Mouse (Mus musculus): Measurements from ENCODE around the gene Cbx4. TPM values are rescaled to one million over a fixed set of nuclear protein-coding genes. Genes with fewer than 3 reads are reported as not detected.
"Not testable (repeated sequence)": the region's sequence is repeated elsewhere in the genome, so short reads cannot be mapped to it uniquely, and the experiment has no call there.

Gene Cbx4
- polyA plus RNA-seq, 1 experiment from 2014 or later = 13.3 TPM

DNA sequence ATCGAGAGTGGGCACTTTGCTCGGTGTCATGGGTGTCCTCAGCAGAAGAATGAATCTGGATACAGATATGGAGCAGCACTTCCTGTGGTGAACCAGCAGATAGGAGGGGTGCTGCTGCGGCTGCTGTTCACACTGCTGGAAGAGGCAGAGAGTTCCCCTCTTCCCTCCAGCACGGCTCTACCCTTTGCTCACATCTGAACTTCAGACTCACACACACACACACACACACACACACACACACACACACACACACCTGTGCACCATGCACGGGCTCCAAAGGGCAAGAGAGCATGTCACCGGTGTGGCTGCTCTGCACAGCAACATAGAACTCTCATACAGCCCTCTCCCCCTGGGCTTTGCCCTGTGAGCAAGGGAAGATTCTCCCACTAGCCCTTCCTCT is 20.3 kb upstream of the Cbx4 start:
- Histone ChIP-seq H3K9ac (no peak overlapping the region), H3K4me1 (peaks cover 23% of the 10 kb centered on the region), H3K36me3 (no peaks in the 10 kb centered on the region), H3K27me3 (no peaks in the 10 kb centered on the region), H3K27ac (no peak overlapping the region), H3K4me2 (no peak overlapping the region), H3K9me3 (no peaks in the 10 kb centered on the region), H3K4me3 (no peak overlapping the region)
- peak; percentile 24; the same call in 1 of the 2 replicates for ATAC-seq (ENCODE audit: borderline replicate concordance, extremely low read depth, low FRiP score, low TSS enrichment)
- 21% methylated on average over 6 of the region's 6 CpGs for WGBS

GRCm38 (mm10) chr11:119105748-119106147 is 19.7 kb upstream of the Cbx4 start:
- ATAC-seq (ENCODE audit: borderline replicate concordance, extremely low read depth, low FRiP score, low TSS enrichment) = no peak; the same call in 1 of the 2 replicates

DNA sequence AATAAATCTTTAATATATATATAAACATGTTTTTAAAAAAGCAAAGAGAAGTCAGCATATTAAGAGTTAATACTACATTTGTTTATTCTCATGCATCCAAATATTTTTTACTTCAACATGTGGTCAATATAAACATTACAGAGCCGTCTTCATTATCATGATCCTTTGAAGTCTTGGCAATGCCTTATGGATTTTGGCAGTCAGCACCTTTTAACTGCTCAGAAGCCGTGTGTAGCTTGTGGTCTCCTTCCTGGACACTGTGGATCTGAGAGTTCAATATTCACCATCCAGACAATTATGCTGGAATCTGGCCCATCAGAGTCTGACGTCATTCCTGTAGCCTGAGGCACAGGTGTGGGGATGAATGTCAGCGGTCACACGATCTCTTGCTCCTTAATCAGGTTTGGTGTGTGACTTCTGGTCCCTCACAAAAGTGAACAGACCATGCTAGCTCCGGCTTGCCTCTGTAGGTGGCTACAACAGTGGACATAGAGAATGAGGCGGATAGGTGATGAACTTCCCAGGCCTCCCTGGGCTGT is 19.1 kb upstream of the Cbx4 start:
- 35% methylated on average over 7 of the region's 7 CpGs for WGBS
- H3K9ac ChIP-seq = no peak overlapping the region
- peak; percentile 20; the same call in 1 of the 2 replicates for ATAC-seq (ENCODE audit: borderline replicate concordance, extremely low read depth, low FRiP score, low TSS enrichment)
- H3K36me3 ChIP-seq = no peaks in the 10 kb centered on the region
- H3K27me3 ChIP-seq = no peaks in the 10 kb centered on the region
- no peak overlapping the region for H3K27ac ChIP-seq
- peak overlapping the region; percentile 7; the same call in 1 of the 2 replicates for H3K4me2 ChIP-seq
- H3K4me1 ChIP-seq = peaks cover 23% of the 10 kb centered on the region
- no peaks in the 10 kb centered on the region for H3K9me3 ChIP-seq
- H3K4me3 ChIP-seq = no peak overlapping the region

More at GRCm38 (mm10) chr11:119105748-119106147, 19.7 kb upstream of the Cbx4 start:
- H3K27ac ChIP-seq = no peak overlapping the region
- H3K4me2 ChIP-seq = peak overlapping the region; percentile 7
- no peaks in the 10 kb centered on the region for H3K36me3 ChIP-seq
- H3K4me3 ChIP-seq = no peak overlapping the region
- no peaks in the 10 kb centered on the region for H3K9me3 ChIP-seq
- no peaks in the 10 kb centered on the region for H3K27me3 ChIP-seq
- H3K4me1 ChIP-seq = peaks cover 23% of the 10 kb centered on the region
- WGBS = 12% methylated on average over 8 of the region's 8 CpGs
- H3K9ac ChIP-seq = no peak overlapping the region

DNA sequence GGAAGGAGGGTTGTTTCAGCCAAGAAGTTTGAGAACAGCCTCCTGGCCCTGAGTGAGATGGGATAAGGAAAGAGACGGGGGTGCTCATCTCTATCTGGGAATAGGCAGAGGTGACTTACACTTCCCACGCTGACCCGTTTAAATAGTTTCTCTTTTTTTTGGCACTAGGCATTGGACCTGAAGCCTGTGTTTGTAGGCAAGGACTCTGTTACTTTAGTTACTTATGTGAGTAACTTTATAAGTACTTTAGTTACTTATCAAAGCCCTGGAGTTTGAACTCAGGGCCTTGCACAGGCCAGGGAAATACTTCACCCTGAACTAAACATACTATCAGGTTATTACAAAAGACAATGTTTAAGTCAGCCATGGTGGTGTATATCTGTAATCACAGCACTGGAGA is 18.0 kb upstream of the Cbx4 start:
- 69% methylated on average over 3 of the region's 3 CpGs for WGBS
- no peak for ATAC-seq (ENCODE audit: borderline replicate concordance, extremely low read depth, low FRiP score, low TSS enrichment)
- H3K4me2 ChIP-seq = no peak overlapping the region
- no peak overlapping the region for H3K4me3 ChIP-seq
- no peak overlapping the region for H3K9ac ChIP-seq
- no peaks in the 10 kb centered on the region for H3K9me3 ChIP-seq
- no peak overlapping the region for H3K27ac ChIP-seq
- H3K36me3 ChIP-seq = no peaks in the 10 kb centered on the region
- peaks cover 18% of the 10 kb centered on the region for H3K4me1 ChIP-seq
- H3K27me3 ChIP-seq = no peaks in the 10 kb centered on the region

DNA sequence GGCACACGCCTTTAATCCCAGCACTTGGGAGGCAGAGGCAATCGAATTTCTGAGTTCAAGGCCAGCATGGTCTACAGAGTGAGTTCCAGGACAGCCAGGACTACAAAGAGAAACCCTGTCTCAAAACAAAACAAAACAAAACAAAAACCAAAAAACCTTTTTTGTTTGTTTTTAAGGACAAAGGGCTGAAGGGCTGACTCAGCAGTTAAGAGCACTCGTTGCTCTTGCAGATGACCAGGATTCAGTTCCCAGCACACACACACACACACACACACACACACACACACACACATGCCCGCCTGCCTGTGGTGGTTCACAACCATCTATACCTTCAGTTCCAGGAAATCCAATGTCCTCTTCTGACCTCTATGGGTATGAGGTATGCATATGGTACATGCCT is 14.3 kb upstream of the Cbx4 start:
- not testable (repeated sequence) for ATAC-seq (ENCODE audit: borderline replicate concordance, extremely low read depth, low FRiP score, low TSS enrichment); H3K4me2 ChIP-seq; H3K4me1 ChIP-seq; H3K9me3 ChIP-seq; H3K27me3 ChIP-seq; H3K4me3 ChIP-seq; H3K27ac ChIP-seq; H3K9ac ChIP-seq; H3K36me3 ChIP-seq
- WGBS = 67% methylated on average over 4 of the region's 4 CpGs

DNA sequence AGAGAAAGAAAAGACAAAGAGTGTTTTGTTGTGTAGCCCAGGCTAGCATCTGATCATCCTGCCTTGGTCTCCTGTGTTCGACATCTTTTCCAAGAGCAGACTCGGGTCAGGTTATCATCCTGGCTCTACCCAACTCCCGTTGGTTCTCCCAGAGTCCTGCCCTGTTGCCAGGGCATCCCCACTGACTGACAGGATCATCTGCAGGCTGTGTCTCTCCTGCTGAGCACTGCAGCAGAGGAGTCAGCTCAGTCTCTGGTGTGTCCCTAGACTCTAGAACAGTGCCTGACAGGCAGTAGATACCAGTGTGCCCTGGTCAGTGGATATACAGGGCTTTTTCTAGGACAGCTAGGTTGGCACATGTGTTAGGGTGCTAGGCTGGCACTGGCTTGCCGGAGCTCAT is 12.2 kb upstream of the Cbx4 start:
- Histone ChIP-seq H3K9me3 (no peaks in the 10 kb centered on the region), H3K36me3 (no peaks in the 10 kb centered on the region), H3K4me2 (no peak overlapping the region), H3K4me3 (no peak overlapping the region), H3K4me1 (0 out of 2 replicates have a peak, but pooled peaks cover 1% of the 10 kb centered on the region), H3K27me3 (peaks cover 5% of the 10 kb centered on the region; the same call in 1 of the 2 replicates), H3K9ac (no peak overlapping the region), H3K27ac (no peak overlapping the region)
- 71% methylated on average over 4 of the region's 4 CpGs for WGBS
- ATAC-seq (ENCODE audit: borderline replicate concordance, extremely low read depth, low FRiP score, low TSS enrichment) = no peak

DNA sequence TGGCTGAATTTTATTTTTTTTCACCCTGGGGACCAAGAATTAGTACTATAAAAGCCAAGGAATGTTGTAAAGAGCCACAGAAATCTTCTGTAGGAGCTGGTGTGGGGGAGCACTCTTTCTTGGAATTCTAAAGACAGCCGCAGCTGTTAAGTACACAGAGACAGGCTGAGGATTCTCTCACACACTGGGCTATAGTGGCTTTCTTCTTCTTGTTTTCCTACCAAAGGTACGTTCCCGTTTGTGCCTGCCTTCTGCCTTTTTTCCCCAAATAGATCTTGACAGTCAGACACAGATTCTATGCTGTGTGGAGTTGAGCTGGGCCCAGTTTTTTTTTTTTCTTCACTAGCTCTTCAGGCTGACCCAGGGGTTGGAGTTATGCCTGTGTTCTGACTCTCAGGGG is 9.4 kb upstream of the Cbx4 start:
- ATAC-seq (ENCODE audit: borderline replicate concordance, extremely low read depth, low FRiP score, low TSS enrichment) = no peak
- H3K27ac ChIP-seq = no peak overlapping the region
- H3K4me1 ChIP-seq = peaks cover 14% of the 10 kb centered on the region
- H3K4me3 ChIP-seq = no peak overlapping the region
- H3K27me3 ChIP-seq = peaks cover 6% of the 10 kb centered on the region; the same call in 1 of the 2 replicates
- no peaks in the 10 kb centered on the region for H3K36me3 ChIP-seq
- H3K4me2 ChIP-seq = no peak overlapping the region
- no peaks in the 10 kb centered on the region for H3K9me3 ChIP-seq
- no peak overlapping the region for H3K9ac ChIP-seq
- WGBS = 33% methylated on average over 3 of the region's 3 CpGs

DNA sequence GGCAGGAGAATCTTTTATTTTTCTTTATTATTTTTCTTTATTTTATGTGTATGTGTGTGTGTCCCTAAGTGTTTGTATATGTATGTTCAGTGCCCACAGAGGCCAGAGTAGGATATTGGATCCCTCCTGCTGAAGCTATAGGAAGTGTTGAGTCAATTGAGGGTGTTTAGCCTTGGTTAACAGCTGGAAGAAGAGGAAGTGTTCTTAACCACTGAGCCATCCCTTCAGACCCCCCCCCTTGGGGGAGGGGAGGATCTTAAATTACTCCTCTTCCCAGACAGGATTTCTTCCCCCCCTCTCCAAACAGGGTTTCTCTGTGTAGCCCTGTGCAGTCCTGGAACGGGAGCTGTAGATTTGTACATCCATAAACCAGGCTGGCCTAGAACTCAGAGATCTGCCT is 7.3 kb upstream of the Cbx4 start:
- ATAC-seq (ENCODE audit: borderline replicate concordance, extremely low read depth, low FRiP score, low TSS enrichment) = no peak
- no peak overlapping the region for H3K9ac ChIP-seq
- H3K36me3 ChIP-seq = no peaks in the 10 kb centered on the region
- H3K27me3 ChIP-seq = peaks cover 27% of the 10 kb centered on the region
- H3K27ac ChIP-seq = no peak overlapping the region
- H3K9me3 ChIP-seq = no peaks in the 10 kb centered on the region
- no peak overlapping the region for H3K4me3 ChIP-seq
- peaks cover 34% of the 10 kb centered on the region for H3K4me1 ChIP-seq
- 74% methylated on average over 1 of the region's 1 CpGs for WGBS
- no peak overlapping the region for H3K4me2 ChIP-seq

DNA sequence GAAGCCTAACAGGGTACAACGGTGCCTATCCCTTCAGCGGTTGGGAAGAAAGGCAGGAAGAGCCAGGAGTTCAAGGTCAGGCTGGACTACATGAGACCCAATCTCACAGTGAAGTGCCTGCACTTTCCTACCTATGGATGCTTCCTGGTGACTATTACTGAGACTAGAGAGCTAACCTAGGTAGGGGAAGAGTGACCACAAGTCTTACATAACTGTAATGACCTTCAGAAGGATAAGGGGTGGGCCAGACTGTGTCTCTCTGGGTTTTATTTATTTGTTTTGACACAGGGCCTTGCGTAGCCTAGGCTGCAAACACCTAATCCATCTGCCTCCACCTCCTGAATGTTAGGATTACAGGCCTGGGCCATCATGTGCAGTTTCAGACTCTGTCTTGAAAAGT is 6.3 kb upstream of the Cbx4 start:
- WGBS = 51% methylated on average over 3 of the region's 3 CpGs
- Histone ChIP-seq H3K4me3 (no peak overlapping the region), H3K9me3 (no peaks in the 10 kb centered on the region), H3K27ac (no peak overlapping the region), H3K36me3 (no peaks in the 10 kb centered on the region), H3K4me2 (no peak overlapping the region), H3K4me1 (peaks cover 45% of the 10 kb centered on the region), H3K27me3 (peaks cover 36% of the 10 kb centered on the region), H3K9ac (no peak overlapping the region)
- no peak for ATAC-seq (ENCODE audit: borderline replicate concordance, extremely low read depth, low FRiP score, low TSS enrichment)

DNA sequence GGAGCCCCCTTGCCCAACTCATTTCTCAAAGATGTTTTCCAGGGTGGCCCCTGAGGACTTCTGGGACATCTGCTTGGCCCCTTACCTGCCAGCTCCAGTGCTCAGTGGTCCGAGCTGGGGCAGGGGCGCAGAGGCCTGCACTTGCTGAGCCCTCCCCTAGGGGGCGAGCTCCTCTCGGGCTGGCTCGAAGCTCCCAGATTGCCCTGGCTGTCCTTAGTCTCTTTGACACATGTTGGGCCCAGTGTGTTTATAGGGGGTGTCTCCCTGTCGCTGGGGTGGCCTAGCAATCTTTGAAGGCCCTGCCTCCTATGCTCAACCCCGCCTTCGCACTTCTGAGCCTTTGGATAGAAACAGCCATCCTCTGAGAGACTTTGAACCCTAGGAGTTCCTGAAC is 5.6 kb upstream of the Cbx4 start:
- H3K27me3 ChIP-seq = peaks cover 38% of the 10 kb centered on the region
- H3K36me3 ChIP-seq = no peaks in the 10 kb centered on the region
- ATAC-seq (ENCODE audit: borderline replicate concordance, extremely low read depth, low FRiP score, low TSS enrichment) = peak; percentile 11; the same call in 1 of the 2 replicates
- 11% methylated on average over 8 of the region's 8 CpGs for WGBS
- no peaks in the 10 kb centered on the region for H3K9me3 ChIP-seq
- peaks cover 51% of the 10 kb centered on the region for H3K4me1 ChIP-seq
- H3K27ac ChIP-seq = 0 out of 2 replicates have a peak overlapping the region, but pooled peaks have one; percentile 85
- H3K4me2 ChIP-seq = peak overlapping the region; percentile 97
- 0 out of 2 replicates have a peak overlapping the region, but pooled peaks have one; percentile 54 for H3K9ac ChIP-seq
- peak overlapping the region; percentile 56; the same call in 1 of the 2 replicates for H3K4me3 ChIP-seq

DNA sequence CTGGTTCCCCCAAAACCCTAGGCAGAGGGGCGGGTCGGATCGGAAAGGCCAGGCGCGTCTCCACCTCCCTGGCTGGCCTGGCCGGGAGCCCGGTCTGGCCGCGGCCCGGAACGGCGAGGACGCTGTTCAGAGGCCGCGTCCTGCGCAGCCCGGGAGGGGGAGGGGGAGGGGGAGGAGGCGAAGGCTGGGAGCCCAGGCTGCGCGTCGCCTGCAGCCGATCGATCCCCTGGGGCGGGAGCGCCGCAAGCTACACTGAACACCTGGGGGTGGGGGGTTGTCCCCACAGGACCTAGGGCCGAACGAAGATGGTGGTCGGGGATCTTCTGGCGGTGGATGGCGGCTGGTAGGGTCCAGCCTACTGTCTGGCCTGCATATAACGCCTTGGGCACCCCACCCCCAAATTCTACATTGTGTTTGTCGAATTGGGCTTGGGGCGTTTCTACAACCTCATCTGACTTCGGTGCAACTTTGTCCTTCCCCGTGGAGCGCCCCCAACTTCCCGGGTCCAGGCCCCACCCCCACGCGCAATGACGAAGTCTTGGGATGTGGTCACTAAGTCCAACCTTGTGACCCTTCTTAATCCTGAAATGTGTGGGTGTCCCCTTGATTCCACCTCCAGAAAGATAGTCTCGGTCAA is 5.1 kb upstream of the Cbx4 start:
- Histone ChIP-seq H3K27ac (peak overlapping the region; percentile 85), H3K4me3 (peak overlapping the region; percentile 56), H3K27me3 (peaks cover 37% of the 10 kb centered on the region), H3K9me3 (no peaks in the 10 kb centered on the region), H3K9ac (peak overlapping the region; percentile 54), H3K36me3 (no peaks in the 10 kb centered on the region), H3K4me1 (peaks cover 54% of the 10 kb centered on the region), H3K4me2 (peak overlapping the region; percentile 97)
- peak; percentile 73 for ATAC-seq (ENCODE audit: borderline replicate concordance, extremely low read depth, low FRiP score, low TSS enrichment)
- WGBS = 1% methylated on average over 36 of the region's 42 CpGs

All from lung, embryonic 15.5 days (tissue).